ENCODE assay signal across 20 mouse cellular contexts in the genomic region with DNA sequence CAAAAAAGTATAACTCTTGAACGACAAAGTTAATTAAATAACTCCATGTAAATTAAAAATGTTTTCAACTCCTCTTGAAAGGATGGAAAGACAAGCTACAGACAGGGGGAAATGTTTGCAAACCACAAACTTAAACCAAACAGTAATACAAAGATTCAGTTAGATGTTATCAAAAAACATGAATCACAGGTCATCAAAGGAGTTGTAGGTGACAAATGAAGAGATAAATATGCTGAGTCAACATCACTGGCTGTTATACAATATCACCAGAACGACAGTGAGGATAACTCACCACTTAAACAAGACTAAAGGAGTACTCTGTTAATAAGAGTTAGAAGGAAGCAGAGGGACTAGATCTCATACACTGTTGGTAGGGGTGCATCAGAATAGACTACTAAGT. TPM values are rescaled to one million over a fixed set of nuclear protein-coding genes. Genes with fewer than 3 reads are reported as not detected.
DNase-seq lines count a peak whose midpoint lies in the region; ATAC-seq and TF ChIP-seq lines count a peak whose summit lies in the region.
"Had no signal": no experiment of that assay in that cellular context is flagged by ENCODE, and none has a peak within 500 bp of the region (broad histone marks: within the 10 kb centered on the region; RNA-seq: fewer than 3 reads in every experiment).

No protein-coding gene starts in this region.

- H3K79me2 ChIP-seq in MEL (ENCODE audit: control insufficient read depth, insufficient read depth, low read length, poor library complexity), result no peaks in the 10 kb centered on the region

- peak; percentile 41 for ATAC-seq in CD4-positive, CD25-positive, alpha-beta regulatory T cell, adult 4 months
- ATAC-seq in inflammation-experienced regulatory T-cells, adult 6 months, result peak; percentile 76
- ATAC-seq in hindbrain, embryonic 13.5 days (ENCODE audit: low FRiP score), result no peak
- ATAC-seq: forebrain, embryonic 13.5 days; forebrain, embryonic 16.5 days; hindbrain, embryonic 16.5 days; intestine, postnatal 0 days had no signal

- TF ChIP-seq RAD21 in MEL (IDR thresholded peaks at IDR 0.05; ENCODE audit: low read depth, low read length), result no peak

- H3K4me1 ChIP-seq in MEL (ENCODE audit: control insufficient read depth in 1 of 2, insufficient read depth in 2 of 2, low read length in 2 of 2), result no peaks in the 10 kb centered on the region
- H3K4me1 ChIP-seq in hindbrain, embryonic 13.5 days (replicated peaks), result no peaks in the 10 kb centered on the region
- H3K4me1 ChIP-seq: forebrain, embryonic 13.5 days; hindbrain, embryonic 12.5 days had no signal

- TF ChIP-seq POLR2A in MEL (IDR thresholded peaks at IDR 0.05; ENCODE audit: control insufficient read depth in 1 of 2, insufficient read depth in 1 of 2, low read depth in 1 of 2, low read length in 2 of 2, poor library complexity in 1 of 2), result no peak

- no peak overlapping the region for H3K27ac ChIP-seq in MEL (ENCODE audit: control insufficient read depth, low read depth, low read length)
- no peak overlapping the region for H3K27ac ChIP-seq in hindbrain, embryonic 13.5 days
- H3K27ac ChIP-seq: forebrain, embryonic 10.5 days; forebrain, embryonic 13.5 days; hindbrain, embryonic 12.5 days had no signal

- 97% methylated on average over 2 of the region's 2 CpGs for WGBS in hindbrain, embryonic 13.5 days

- no peak overlapping the region for H3K4me2 ChIP-seq in hindbrain, embryonic 13.5 days
- H3K4me2 ChIP-seq: forebrain, embryonic 13.5 days; heart, embryonic 11.5 days; hindbrain, embryonic 12.5 days had no signal

- no peak overlapping the region for H3K4me3 ChIP-seq in MEL (ENCODE audit: control insufficient read depth in 1 of 2, insufficient read depth in 1 of 2, low read depth in 2 of 2, low read length in 2 of 2)
- H3K4me3 ChIP-seq in hindbrain, embryonic 13.5 days, result no peak overlapping the region
- H3K4me3 ChIP-seq: forebrain, embryonic 10.5 days; forebrain, embryonic 13.5 days; hindbrain, embryonic 12.5 days had no signal

- peak; percentile 15 for DNase-seq in MEL (ENCODE audit: low read depth, low spot score)
- DNase-seq in B cell, adult 2 months, result no peak
- DNase-seq in urinary bladder, postnatal 14 days (ENCODE audit: low spot score), result no peak
- DNase-seq: adrenal gland, postnatal 10 days; adrenal gland, postnatal 36 days; cerebellum, adult 18-20 months; cerebellum, adult 9-10 months; cerebellum, postnatal 14 days; gastrocnemius, postnatal 10 days; gastrocnemius, postnatal 36 days had no signal

- no peaks in the 10 kb centered on the region for H3K9me3 ChIP-seq in MEL (replicated peaks; ENCODE audit: insufficient read depth, low read length)
- H3K9me3 ChIP-seq in hindbrain, embryonic 13.5 days, result peaks cover 3% of the 10 kb centered on the region; the same call in 1 of the 2 replicates
- H3K9me3 ChIP-seq: forebrain, embryonic 13.5 days; hindbrain, embryonic 12.5 days had no signal

- no peaks in the 10 kb centered on the region for H3K27me3 ChIP-seq in MEL (ENCODE audit: control insufficient read depth in 1 of 2, insufficient read depth in 2 of 2, low read length in 2 of 2)
- H3K27me3 ChIP-seq in hindbrain, embryonic 13.5 days, result no peaks in the 10 kb centered on the region
- H3K27me3 ChIP-seq: forebrain, embryonic 13.5 days; hindbrain, embryonic 12.5 days had no signal

- no peak overlapping the region for H3K9ac ChIP-seq in MEL (ENCODE audit: control insufficient read depth, low read depth, low read length, poor library complexity, severe bottlenecking)
- H3K9ac ChIP-seq in hindbrain, embryonic 13.5 days, result no peak overlapping the region
- H3K9ac ChIP-seq: forebrain, embryonic 13.5 days; hindbrain, embryonic 12.5 days had no signal

- no peak for TF ChIP-seq CTCF in MEL (IDR thresholded peaks at IDR 0.05 in 2 of 3, conservative IDR thresholded peaks at IDR 0.05 in 1 of 3; ENCODE audit: control insufficient read depth in 1 of 3, insufficient read depth in 1 of 3, low read depth in 2 of 3, low read length in 3 of 3, poor library complexity in 1 of 3, severe bottlenecking in 1 of 3)

- peaks cover 6 to 50% of the 10 kb centered on the region in 2 experiments for H3K36me3 ChIP-seq in MEL (ENCODE audit: control insufficient read depth in 1 of 2, insufficient read depth in 2 of 2, low read length in 2 of 2)
- H3K36me3 ChIP-seq in hindbrain, embryonic 13.5 days, result peaks cover 36% of the 10 kb centered on the region

- TF ChIP-seq EP300 in MEL (IDR thresholded peaks at IDR 0.05; ENCODE audit: low read depth in 1 of 2, low read length in 2 of 2), result peak; percentile 32 to 35; a peak in 2 of 4 replicates

TF ChIP-seq in MEL, 35 proteins besides CTCF, POLR2A, EP300 and RAD21:
- TF ChIP-seq MEF2A (IDR thresholded peaks at IDR 0.05; ENCODE audit: extremely low read depth, insufficient replicate concordance, low read depth, low read length, poor library complexity, severe bottlenecking) (no peak), POLR2AphosphoS5 (IDR thresholded peaks at IDR 0.05; ENCODE audit: borderline replicate concordance, low read depth, low read length) (no peak), MAFK (IDR thresholded peaks at IDR 0.05; ENCODE audit: borderline replicate concordance, low read depth, low read length) (peak; percentile 77), UBTF (IDR thresholded peaks at IDR 0.05; ENCODE audit: borderline replicate concordance, insufficient read depth, low read depth, low read length) (no peak), NELFE (IDR thresholded peaks at IDR 0.05; ENCODE audit: low read depth, low read length) (no peak), E2F4 (IDR thresholded peaks at IDR 0.05; ENCODE audit: borderline replicate concordance, low read depth, low read length) (no peak)

RNA-seq across cellular contexts. Expression of a gene that starts 48.1 kb away (rescaled TPM):
- 10 to 100 TPM; 69.0 to 82.0 TPM for polyA plus RNA-seq in CD4-positive, CD25-positive, alpha-beta regulatory T cell, adult 4 months (2017; shearing (Covaris generic))
- 25.9 and 31.3 TPM in 2 replicates for total RNA-seq in MEL (2012; rRNA removed)
- 10 to 100 TPM; 52.3 to 57.9 TPM for polyA plus RNA-seq in MEL (2012; ENCODE audit: insufficient read depth in 1 of 2, insufficient read length in 2 of 2, low read depth in 1 of 2, low replicate concordance in 2 of 2, missing spikeins in 1 of 2)
- polyA plus RNA-seq in inflammation-experienced regulatory T-cells, adult 6 months (2017; shearing (Covaris generic)), result 10 to 100 TPM; 51.2 to 60.5 (median 53.6) TPM
- 26.6 and 29.3 TPM in 2 replicates for polyA plus RNA-seq in hindbrain, embryonic 13.5 days (2015; fragmentation: Nextera tagmentation; extraction: Ambion mirVana)
